Mouse (Mus musculus) heart, postnatal 25 days (tissue): ENCODE results near the gene Banf1. TPM values are rescaled to one million over a fixed set of nuclear protein-coding genes. Genes with fewer than 3 reads are reported as not detected.
A peak's percentile ranks its signal among the peaks of the same experiment; 100 is the strongest.
"Not testable (repeated sequence)": the region's sequence is repeated elsewhere in the genome, so short reads cannot be mapped to it uniquely, and the experiment has no call there.

ENCODE experiments used
- DNase-seq: peaks from one replicate; pipeline ENCODE4 v3.0.0; 2022; ENCODE audit warnings: low spot score
- intact Hi-C: fragments of 180-260 bp; cut with DNase I; formaldehyde crosslinking; loops from one replicate; pipeline ENCODE4 v1.15.1; 2025
- total RNA-seq, 2 experiments: library from RNA; stranded (reverse); gene quantifications; 2 replicates each; pipeline ENCODE4 v1.2.3; 2021

The Banf1 gene
- total RNA-seq: 100 to 1,000 TPM; 122 to 132 TPM

DNA sequence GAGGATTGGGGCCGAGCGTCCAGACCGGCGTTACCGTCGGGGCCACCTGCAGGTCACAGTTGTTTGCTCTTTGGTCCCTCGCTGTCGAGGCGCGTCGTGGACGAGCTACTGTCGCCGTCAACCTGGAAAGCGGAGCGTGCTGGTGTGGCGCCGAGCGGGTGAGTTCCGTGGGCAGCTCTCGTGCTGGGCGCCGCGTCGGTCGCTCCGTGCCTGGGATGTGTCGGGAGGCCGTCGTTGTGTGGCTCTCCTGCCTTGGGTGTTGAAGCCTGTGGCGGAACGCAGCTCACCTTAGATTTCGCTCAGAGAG is at the start of gene Banf1:
Gene Banf1 (minus strand): TSS at position 116 of the 307 bp plus-strand sequence.
- intact Hi-C loops: loop anchor here (5.0 kb wide), 2 partner anchors 120 to 260 kb away; partner anchors contain the start of genes Mus81 and Rab1b

DNA sequence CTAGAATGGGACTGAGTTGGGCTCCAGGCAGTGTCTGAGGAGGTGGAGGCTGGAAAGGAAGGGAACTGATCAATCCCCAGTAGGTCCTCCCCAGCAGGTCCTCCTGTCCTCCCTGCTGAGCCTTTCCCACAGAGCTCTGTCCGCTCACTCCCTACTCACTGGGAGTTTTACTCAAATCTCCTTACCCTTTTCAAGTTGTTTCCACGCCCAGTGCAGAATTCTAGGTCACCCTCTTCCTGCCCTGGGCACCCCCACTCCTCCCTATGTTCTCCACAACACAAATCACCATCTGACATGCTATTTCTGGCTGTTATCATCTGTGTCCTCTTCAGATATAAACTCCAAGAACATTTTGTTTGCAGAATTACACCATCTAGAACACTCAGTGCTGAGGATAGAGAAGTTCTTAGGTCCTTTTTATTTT is 47.6 kb upstream of the Banf1 start:
- peak; percentile 53 for DNase-seq
- intact Hi-C loops: no loop called here

More for the DNA sequence above, at the start of gene Banf1:
- no peak for DNase-seq

DNA sequence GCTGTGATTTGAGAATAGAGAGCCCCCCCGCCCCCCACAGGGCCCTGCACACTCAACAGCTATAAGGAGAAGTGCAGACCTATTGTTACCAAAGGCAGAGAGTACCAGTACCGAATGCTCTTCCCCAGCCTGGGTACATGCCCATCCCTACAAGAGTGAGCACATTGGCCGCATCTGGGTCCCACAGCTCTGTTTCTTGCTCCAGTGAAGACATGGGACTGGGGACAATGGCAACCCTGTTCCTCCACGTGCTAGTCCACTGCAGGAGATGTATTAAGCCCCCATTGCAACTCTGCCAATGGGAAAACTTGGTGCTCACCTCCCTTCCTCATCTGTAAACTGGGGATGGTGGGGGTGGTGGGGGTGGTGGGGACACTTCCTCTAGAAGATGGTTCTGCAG is 46.9 kb upstream of the Banf1 start:
- intact Hi-C loops: no loop called here
- no peak for DNase-seq

DNA sequence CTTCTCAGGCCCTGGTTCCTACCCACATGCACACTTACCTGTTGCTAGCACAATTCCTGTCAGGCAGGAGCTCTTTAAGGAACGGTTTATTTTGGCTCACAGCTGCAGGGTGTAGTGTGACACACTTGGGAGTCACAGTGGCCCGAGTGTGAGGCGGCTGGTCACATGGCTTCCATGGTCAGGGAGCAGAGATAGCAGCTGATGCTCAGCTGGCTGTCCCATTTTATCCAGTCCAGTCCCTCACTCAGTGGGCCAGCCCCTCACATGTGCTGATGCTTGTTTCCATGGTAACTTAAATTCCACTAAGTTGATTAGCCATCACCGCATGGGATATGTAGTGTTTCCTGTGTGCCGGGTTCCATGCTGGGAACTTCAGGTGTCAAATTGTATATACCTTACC is 45.0 kb upstream of the Banf1 start:
- intact Hi-C loops: no loop called here
- DNase-seq: no peak

DNA sequence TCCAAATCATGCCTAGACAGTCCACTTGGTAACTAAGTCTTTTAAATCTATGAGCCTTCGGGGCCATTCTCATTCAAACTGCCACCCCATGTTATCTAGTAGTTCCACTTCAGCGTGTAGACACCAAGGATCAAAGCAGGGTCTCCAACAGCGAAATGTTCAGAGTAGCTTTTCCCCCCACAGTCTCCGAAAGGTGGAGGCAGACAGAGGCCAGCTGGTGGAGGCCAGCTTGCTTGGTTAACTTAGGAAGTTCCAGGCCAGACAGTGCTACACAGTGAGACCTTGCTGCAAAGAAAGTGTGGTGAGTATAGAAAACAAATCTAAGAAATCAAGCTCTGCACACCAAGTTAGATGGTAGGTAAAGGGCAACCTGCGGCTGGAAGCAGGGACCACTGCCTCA is 43.7 kb upstream of the Banf1 start:
- no peak for DNase-seq
- intact Hi-C loops: no loop called here

DNA sequence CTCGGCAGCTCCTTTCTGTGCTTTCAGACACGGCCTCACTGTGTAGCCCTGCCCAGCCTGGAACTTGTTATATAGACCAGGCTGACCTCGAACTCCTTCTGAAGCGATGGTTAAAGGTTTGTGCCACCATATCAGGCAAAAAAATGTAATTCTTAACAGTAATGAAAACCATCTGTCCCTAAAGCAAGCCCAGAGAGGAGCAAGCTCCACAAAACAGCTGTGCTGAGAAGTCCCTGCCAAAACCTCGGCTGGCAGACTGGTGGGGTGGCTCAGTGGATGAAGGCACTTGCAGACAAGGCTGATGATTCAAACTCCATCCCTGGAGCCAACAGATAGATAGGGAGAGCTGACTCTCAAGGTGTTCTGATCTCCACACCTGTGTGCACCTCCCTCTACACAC is 42.1 kb upstream of the Banf1 start:
- DNase-seq: peak; percentile 59
- intact Hi-C loops: no loop called here

DNA sequence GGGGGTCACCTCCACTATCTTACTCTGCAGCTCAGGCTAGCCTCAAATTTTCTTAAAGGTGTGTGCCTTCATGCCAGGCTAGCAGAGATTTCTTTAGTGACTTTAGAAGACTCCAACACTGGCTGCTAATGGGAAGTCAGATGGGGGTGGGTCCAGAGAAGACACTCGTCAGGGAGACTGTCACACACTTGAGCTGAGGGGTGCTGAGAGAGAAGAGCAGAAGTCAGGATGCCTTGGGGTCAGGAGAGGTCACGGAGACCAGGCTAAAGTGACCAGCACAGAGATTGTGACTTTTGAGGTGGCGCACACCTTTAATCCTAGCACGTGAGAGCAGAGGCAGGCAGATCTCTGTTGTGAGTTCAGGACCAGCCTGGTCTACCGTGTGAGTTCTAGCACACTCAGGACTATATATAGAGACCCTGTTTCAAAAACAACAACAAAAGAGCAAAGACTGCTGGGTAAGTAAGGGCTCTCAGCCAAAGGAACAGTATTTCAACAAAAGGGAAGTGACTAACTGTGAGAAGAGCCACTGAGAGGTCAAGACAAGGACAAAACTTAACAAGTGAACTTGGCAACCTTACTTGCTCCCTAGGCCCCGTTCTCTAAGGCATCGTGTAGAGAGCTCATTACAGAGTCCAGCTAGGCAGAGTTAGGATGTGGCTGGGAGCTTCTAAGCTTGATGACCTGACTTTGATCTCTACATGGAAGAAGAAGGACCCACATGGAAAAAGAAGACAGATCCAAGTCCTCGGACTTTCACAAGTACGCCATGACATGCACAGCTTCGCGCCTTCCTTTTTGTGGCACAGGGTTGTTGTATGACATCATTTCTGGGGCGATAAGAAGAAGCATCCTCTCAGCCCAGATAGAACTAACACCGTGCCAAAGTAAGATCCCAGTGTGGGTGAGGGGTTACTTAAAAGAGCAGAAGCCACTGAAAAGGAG is 41.4 kb upstream of the Banf1 start:
- intact Hi-C loops: no loop called here
- DNase-seq: no peak

DNA sequence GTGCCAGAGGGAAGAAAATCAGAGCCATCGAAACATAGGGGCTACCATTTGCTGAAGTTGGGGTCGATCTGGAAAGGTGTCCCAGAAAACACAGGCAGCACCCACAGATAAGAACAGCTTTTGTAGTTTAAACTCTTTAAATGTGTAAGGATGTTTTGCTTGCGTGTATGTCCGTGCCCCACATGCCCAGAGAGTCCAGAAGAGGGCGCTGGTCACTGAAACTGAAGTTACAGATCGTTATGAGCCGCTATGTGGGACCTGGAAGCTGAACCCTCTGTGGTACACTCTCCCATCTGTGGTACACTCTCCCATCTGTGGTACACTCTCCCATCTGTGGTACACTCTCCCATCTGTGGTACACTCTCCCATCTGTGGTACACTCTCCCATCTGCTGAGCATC is 40.2 kb upstream of the Banf1 start:
- no peak for DNase-seq
- intact Hi-C loops: no loop called here

DNA sequence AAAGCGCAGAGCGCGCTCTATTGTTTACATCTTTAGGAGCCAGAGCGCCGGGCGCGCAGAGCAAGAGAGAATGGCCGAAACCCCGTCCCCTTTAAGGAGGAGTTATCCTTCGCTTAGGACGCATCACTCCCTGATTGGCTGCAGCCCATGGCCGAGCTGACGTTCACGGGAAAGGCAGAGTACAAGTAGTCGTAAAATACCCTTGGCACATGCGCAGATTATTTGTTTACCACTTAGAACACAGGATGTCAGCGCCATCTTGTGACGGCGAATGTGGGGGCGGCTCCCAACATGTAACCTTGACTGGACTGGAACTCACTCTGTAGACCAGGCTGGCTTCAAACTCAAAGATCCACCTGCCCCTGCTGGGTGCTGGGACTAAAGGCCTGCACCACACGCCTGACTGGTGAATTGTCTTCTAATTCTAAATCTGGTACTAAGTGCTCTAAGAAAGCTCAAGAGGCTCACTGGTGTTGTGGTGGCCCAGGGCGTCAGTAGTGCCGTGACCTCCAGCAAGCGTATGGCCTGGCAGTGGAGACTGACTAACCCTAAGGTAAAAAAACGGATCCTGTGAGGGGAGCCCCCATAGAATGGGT is 39.7 kb upstream of the Banf1 start:
- DNase-seq, intact Hi-C loops: not testable (repeated sequence)

DNA sequence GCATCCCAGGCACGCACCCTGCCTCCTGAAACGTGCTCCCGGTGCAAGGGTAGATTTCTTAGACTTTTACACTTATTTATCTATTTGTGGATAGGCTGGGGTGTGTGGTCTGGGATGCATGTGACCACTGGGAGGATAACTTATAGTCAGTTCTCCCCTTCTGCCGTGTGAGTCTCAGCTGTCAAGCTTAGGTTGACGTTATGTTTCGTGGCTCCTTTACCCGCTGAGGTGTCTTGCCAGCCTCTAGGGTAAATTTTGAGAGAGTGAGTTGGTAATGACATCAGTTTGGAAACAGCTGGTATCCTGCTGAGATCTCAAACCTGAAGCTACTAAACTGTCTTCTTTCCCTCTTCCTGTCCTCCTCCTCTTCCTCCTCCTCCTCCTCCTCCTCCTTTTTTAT is 39.0 kb upstream of the Banf1 start:
- DNase-seq: no peak
- intact Hi-C loops: no loop called here

DNA sequence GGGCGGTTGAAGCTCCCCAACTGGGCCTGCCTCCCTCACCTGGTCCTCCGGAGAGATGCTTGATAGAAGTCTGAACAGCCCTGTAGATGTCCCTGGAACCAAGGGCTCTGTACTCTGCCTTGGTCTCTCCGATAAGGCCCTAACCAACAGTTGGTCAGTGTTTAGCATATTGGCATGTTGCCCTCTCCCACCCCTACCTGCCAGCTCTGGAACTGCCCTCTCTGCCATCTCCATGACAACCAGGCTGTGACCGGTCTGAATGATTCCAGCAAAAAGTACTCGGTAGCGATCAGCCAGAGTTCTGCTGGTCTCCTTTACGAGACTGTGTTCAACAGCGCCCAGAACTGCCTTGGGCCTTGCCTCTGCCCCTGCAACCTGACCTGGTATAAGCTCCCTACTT is 35.3 kb upstream of the Banf1 start, which contains the start of gene Tsga10ip:
Gene Tsga10ip (minus strand): TSS at position 234 of the 400 bp plus-strand sequence.
- no peak for DNase-seq
- intact Hi-C loops: no loop called here

DNA sequence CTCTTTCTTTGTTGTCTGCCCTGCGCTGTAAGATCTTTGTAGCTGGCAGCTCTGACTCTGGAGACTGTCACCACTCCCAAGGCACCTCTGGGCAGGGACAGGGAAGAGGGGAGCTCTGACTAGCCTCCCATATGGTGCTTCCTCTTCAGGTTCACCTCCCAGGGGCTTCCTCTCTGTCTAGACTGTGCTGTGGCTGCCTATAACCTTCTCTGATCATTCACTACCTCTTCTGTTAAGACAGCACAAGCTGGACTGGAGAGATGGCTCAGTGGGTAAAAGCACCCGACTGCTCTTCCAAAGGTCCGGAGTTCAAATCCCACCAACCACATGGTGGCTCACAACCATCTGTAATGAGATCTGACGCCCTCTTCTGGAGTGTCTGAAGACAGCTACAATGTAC is 34.1 kb upstream of the Banf1 start:
- intact Hi-C loops, DNase-seq: not testable (repeated sequence)

DNA sequence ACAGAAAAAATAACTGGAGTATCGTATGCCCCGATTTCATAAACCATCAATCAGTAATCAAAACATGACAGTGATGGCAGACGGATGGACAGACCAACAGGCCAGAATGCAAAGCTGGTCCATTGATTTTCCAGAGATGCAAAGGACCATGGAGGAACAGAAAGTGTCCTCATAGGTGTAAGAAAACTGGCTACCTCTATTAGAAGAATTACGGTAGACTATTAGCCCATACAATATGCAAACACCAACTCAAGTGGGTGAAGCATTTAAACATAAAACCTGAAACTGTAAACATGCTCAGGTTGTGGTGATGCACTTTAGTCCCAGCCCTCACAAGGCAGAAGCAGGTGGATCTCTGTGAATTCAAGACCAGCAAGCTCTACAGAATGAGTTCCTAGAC is 28.4 kb upstream of the Banf1 start:
- no peak for DNase-seq
- intact Hi-C loops: no loop called here

DNA sequence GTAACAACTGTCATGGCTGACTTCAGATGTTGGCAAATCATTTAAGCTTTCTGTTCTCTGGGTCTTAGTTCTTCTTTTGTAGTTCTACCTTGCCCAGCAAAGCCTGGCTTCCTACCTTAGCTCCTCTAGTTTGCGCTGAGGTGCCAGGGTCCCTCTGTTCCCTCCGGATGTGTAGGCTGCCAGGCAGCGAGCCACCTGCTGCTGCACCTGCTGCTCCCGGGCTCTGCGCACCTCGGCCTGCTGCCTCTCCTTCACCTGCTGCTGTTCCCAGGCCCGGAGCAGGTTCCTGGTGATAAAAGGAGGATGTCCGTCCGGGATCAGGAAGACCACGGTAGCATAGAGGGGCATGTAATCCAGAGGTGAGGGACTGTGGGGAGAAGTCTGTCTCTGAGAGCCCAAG is 27.2 kb upstream of the Banf1 start:
- DNase-seq: no peak
- intact Hi-C loops: no loop called here

DNA sequence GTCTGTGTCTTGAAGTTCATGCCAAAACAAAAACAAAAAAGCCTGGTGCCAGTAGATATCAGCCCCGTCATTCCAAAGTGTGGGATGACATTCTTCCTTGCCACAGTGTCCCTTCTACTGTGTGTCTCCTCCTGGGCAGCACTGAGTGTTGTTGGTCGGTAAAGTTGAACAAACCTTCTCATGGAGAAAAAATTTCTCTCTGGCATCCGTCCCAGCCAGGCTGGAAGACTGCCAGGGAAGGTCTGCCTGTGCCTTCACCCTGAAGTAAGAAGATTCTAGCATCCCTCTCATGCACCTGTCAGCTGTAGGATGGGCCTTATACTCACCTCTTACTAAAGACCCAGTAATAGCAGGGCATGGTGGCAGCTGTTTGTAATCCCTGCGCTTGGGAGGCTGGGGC is 25.9 kb upstream of the Banf1 start:
- intact Hi-C loops: no loop called here
- no peak for DNase-seq

DNA sequence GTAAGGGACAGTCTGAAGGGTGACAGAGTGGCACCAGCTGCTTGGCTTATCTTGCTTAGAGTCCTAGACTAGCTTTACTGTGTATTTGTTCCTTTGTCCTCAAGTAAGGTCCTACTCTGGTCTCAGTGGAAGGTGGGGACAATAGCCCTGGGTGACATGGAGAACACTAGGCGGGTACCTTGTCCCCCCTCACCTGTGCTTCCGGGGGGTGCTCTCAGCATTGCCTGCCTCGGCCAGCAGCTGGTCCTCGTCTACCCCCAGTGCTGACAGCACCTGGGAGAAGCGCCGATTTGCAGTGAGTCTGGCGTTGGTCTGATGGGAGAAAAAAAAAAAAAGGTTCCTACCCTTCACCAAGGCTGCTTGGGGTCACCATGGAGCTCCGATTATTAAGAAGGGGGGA is 23.4 kb upstream of the Banf1 start:
- DNase-seq: no peak
- intact Hi-C loops: loop anchor here (2.0 kb wide), 1 partner anchor 34 kb away; the partner anchor contains the start of genes AI837181 and Drap1

DNA sequence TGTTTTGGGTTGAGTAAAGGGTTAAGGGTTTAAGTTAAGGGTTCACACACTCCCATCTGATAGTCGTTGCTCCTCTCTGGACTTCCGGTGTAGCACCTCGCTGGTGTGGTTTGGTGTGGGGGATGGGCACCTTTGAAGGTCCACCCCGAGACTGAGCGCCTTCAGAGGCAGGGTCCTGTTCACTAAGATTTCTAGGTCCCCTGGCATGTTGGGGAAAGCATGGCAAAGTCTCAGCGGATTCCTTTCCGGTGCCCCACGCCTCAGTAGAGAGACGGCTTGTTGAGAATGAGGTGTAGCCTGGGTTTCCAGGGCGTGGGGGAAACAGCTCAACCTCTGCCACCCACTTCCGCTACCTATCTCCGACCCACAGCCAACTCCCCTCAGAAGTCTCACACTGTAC is 22.7 kb upstream of the Banf1 start:
- intact Hi-C loops: loop anchor here (2.0 kb wide), 1 partner anchor 35 kb away; the partner anchor contains the start of genes AI837181 and Drap1
- DNase-seq: no peak

DNA sequence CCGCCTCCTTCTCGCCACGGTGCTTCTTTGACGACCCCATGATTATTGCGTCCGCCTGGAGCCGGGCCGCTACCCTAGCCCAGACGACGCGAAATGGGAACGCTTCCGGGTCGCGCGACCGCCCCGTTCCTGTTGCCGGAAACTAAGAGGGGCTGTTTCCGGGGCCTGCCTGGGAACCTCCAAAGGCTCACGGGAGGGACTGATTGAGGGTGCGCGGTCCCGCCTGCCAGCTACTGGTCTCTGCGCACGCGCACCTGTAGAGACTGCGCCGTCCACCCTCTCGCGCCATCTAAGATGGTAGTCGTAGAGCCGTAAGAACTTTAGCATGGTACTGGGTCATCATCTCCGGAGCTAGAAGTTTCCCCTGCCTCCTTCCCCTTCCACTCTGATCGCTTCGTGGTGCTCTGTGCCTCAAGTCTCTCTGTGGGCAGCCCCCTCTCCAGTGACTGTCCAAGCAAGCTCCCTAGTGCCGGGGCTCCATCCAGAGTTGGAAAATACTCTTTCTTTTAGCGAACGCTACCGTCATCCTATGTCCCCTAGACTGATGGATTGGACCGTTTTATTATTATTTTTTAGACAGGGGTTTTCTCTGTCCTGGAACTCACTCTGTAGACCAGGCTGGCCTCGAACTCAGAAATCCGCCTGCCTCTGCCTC is 21.7 kb upstream of the Banf1 start, which contains the start of gene Sart1:
Gene Sart1 (minus strand): TSS at position 116 of the 655 bp plus-strand sequence.
- peak; percentile 94 for DNase-seq
- intact Hi-C loops: loop anchor here (1.0 kb wide), 1 partner anchor 22 kb away; the partner anchor contains the start of gene Eif1ad

DNA sequence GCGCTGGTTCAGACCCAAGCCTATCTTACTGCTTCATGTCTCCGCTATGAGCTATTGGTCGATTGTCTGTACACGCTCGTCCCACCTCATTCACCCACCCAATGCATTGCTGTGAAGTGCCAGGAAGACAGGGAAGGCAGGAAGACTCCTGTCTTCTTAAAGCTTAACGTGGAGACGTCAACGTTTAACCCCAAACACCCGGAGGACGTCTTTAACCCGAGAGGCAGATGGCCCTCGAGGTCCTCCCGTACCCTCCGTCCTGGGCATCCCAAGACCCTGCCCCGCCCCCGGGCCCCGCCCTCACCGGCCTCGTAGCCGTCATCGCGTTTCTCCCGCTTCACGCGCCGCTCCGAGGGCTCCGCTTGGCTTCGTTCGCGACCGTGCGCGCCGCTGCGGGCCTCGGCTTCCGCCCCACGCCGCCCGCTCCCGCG is 21.1 kb upstream of the Banf1 start:
- intact Hi-C loops: loop anchor here (1.0 kb wide), 1 partner anchor 22 kb away; the partner anchor contains the start of gene Eif1ad
- DNase-seq: no peak

DNA sequence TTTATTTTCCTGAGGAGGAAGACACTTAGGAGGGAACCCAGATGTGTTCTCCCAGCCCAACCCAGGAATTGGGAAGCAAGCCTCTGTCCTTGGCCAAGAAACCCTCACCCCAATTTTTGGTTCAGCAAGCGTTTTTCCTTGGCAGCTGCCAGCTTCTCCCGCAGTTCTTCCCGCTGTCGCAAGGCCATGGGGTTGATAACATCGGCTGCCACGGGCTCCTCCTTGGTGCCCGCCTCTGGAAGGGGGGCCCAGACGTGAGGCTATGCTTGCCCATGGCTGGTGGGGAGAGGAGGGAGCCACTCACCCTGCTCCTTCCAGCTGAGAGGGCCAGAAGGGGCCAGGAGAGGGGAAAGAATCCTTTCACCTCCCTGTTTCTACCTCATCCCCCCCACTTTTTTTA is 17.7 kb upstream of the Banf1 start:
- DNase-seq: no peak
- intact Hi-C loops: no loop called here
